Mouse (Mus musculus) CH12.LX (cell line): Measurements from ENCODE around the gene Mmp28. TPM values are rescaled to one million over a fixed set of nuclear protein-coding genes. Genes with fewer than 3 reads are reported as not detected.
A peak's percentile ranks its signal among the peaks of the same experiment; 100 is the strongest.

Experiments used
- DNase-seq: peaks from one replicate; pipeline ENCODE4 v3.0.0-alpha.2; 2013; ENCODE audit errors: extremely low read depth
- H3K27ac ChIP-seq: 2 replicates; pipeline ENCODE4 v1.5.1; 2012; ENCODE audit warnings: low read depth, mild to moderate bottlenecking, control low read depth, moderate library complexity; ENCODE audit not compliant: insufficient read depth
- H3K27me3 ChIP-seq: replicated peaks from 2 replicates; pipeline ENCODE3; 2012; ENCODE audit warnings: inconsistent platforms
- H3K36me3 ChIP-seq, 2 experiments: replicated peaks in 1 of 2; 2 replicates each; pipeline versions ENCODE3 to v1.6.1; 2012; ENCODE audit warnings: inconsistent platforms in 1 of 2, low read length in 1 of 2, mild to moderate bottlenecking in 1 of 2, mixed read lengths in 1 of 2, moderate library complexity in 1 of 2; ENCODE audit not compliant: control insufficient read depth in 1 of 2, insufficient read depth in 1 of 2
- H3K4me1 ChIP-seq, 2 experiments: 2 replicates each; pipeline ENCODE4 v1.6.1; 2012; ENCODE audit warnings: inconsistent platforms in 1 of 2, moderate library complexity in 1 of 2; ENCODE audit not compliant: insufficient read depth in 2 of 2, control insufficient read depth in 1 of 2
- H3K4me2 ChIP-seq: 2 replicates; pipeline ENCODE4 v1.6.1; 2012; ENCODE audit warnings: low read depth, mild to moderate bottlenecking, control low read depth; ENCODE audit not compliant: poor library complexity, insufficient read depth, severe bottlenecking
- H3K4me3 ChIP-seq, 3 experiments: fragments of 150-350 bp in 1 of 3; sonication (generic) in 1 of 3; replicated peaks in 1 of 3; 2 replicates each; pipeline versions ENCODE3 to v1.5.1; 2011 to 2012; ENCODE audit warnings: low read depth in 2 of 3, low read length in 2 of 3, mild to moderate bottlenecking in 2 of 3, moderate library complexity in 2 of 3, control low read depth in 1 of 3, improper control_type of control experiment in 1 of 3, inconsistent platforms in 1 of 3, mixed read lengths in 1 of 3; ENCODE audit not compliant: poor library complexity in 1 of 3
- H3K79me2 ChIP-seq: replicated peaks from 2 replicates; pipeline ENCODE4 v1.6.1; 2012; ENCODE audit warnings: mild to moderate bottlenecking, moderate library complexity; ENCODE audit not compliant: control insufficient read depth, poor library complexity, insufficient read depth, severe bottlenecking; ENCODE audit errors: extremely low read depth
- H3K9ac ChIP-seq: 2 replicates; pipeline ENCODE4 v1.6.1; 2012; ENCODE audit warnings: low read depth, mild to moderate bottlenecking, control low read depth, moderate library complexity; ENCODE audit not compliant: insufficient read depth
- H3K9me3 ChIP-seq: replicated peaks from 2 replicates; pipeline ENCODE3; 2012; ENCODE audit warnings: low read length, inconsistent platforms, mixed read lengths
- CTCF ChIP-seq, 2 experiments: IDR thresholded peaks in 1 of 2; conservative IDR thresholded peaks in 1 of 2; 2 replicates each; pipeline ENCODE4 v1.5.1; 2011 to 2012; ENCODE audit warnings: low read depth in 2 of 2, low read length in 2 of 2, improper control_type of control experiment in 1 of 2, inconsistent platforms in 1 of 2, mild to moderate bottlenecking in 1 of 2, moderate library complexity in 1 of 2
- ELF1 ChIP-seq: IDR thresholded peaks from 2 replicates; pipeline ENCODE4 v1.6.1; 2014; ENCODE audit warnings: low read depth, mild to moderate bottlenecking, inconsistent platforms, low read length, improper control_type of control experiment
- EP300 ChIP-seq: IDR thresholded peaks from 2 replicates; pipeline ENCODE4 v1.6.1; 2011; ENCODE audit warnings: low read length, improper control_type of control experiment
- GABPA ChIP-seq: IDR thresholded peaks from 2 replicates; pipeline ENCODE4 v1.6.1; 2012; ENCODE audit warnings: low read depth, low read length, improper control_type of control experiment, inconsistent platforms; ENCODE audit not compliant: insufficient replicate concordance
- HCFC1 ChIP-seq: IDR thresholded peaks from 2 replicates; pipeline ENCODE4 v1.6.1; 2012; ENCODE audit warnings: low read depth, mild to moderate bottlenecking, inconsistent platforms, low read length, improper control_type of control experiment
- IRF4 ChIP-seq: IDR thresholded peaks from 2 replicates; pipeline ENCODE4 v1.6.1; 2014; ENCODE audit warnings: low read depth, mild to moderate bottlenecking, inconsistent platforms, low read length, improper control_type of control experiment
- JUN ChIP-seq: IDR thresholded peaks from 2 replicates; pipeline ENCODE4 v1.6.1; 2011; ENCODE audit warnings: low read depth, mild to moderate bottlenecking, low read length, improper control_type of control experiment, moderate library complexity; ENCODE audit not compliant: insufficient read depth
- JUND ChIP-seq: conservative IDR thresholded peaks from 2 replicates; pipeline ENCODE4 v1.6.1; 2011; ENCODE audit warnings: low read depth, low read length, improper control_type of control experiment
- MAFK ChIP-seq: IDR thresholded peaks from 2 replicates; pipeline ENCODE4 v1.6.1; 2011; ENCODE audit warnings: low read length, improper control_type of control experiment; ENCODE audit not compliant: insufficient replicate concordance
- MAX ChIP-seq: IDR thresholded peaks from 2 replicates; pipeline ENCODE4 v1.6.1; 2011; ENCODE audit warnings: low read length, improper control_type of control experiment
- MAZ ChIP-seq: IDR thresholded peaks from 2 replicates; pipeline ENCODE4 v1.6.1; 2012; ENCODE audit warnings: low read depth, mild to moderate bottlenecking, inconsistent platforms, low read length, improper control_type of control experiment, moderate library complexity
- MEF2A ChIP-seq: IDR thresholded peaks from 2 replicates; pipeline ENCODE4 v1.6.1; 2014; ENCODE audit warnings: low read depth, mild to moderate bottlenecking, inconsistent platforms, low read length, improper control_type of control experiment, borderline replicate concordance
- MYC ChIP-seq: IDR thresholded peaks from 2 replicates; pipeline ENCODE4 v1.6.1; 2011; ENCODE audit warnings: low read depth, mild to moderate bottlenecking, improper control_type of control experiment, low read length
- NELFE ChIP-seq: IDR thresholded peaks from 2 replicates; pipeline ENCODE4 v1.6.1; 2011; ENCODE audit warnings: low read depth, low read length, improper control_type of control experiment
- NRF1 ChIP-seq: IDR thresholded peaks from 2 replicates; pipeline ENCODE4 v1.6.1; 2014; ENCODE audit warnings: low read depth, mild to moderate bottlenecking, inconsistent platforms, low read length, improper control_type of control experiment, moderate library complexity
- PAX5 ChIP-seq: IDR thresholded peaks from 2 replicates; pipeline ENCODE4 v1.6.1; 2012; ENCODE audit warnings: low read length, inconsistent platforms, mixed read lengths
- POLR2A ChIP-seq: IDR thresholded peaks from 2 replicates; pipeline ENCODE4 v1.6.1; 2011; ENCODE audit warnings: low read depth, mild to moderate bottlenecking, improper control_type of control experiment, low read length
- RAD21 ChIP-seq: IDR thresholded peaks from 2 replicates; pipeline ENCODE4 v1.6.1; 2011; ENCODE audit warnings: low read depth, mild to moderate bottlenecking, low read length, improper control_type of control experiment, moderate library complexity
- SIN3A ChIP-seq: IDR thresholded peaks from 2 replicates; pipeline ENCODE4 v1.6.1; 2012; ENCODE audit warnings: low read length, improper control_type of control experiment, inconsistent platforms
- SMC3 ChIP-seq: IDR thresholded peaks from 2 replicates; pipeline ENCODE4 v1.6.1; 2011; ENCODE audit warnings: low read depth, low read length, improper control_type of control experiment
- TBP ChIP-seq: conservative IDR thresholded peaks from 2 replicates; pipeline ENCODE4 v1.6.1; 2011; ENCODE audit warnings: low read depth, low read length, improper control_type of control experiment
- UBTF ChIP-seq: IDR thresholded peaks from 2 replicates; pipeline ENCODE4 v1.6.1; 2012; ENCODE audit warnings: low read depth, mild to moderate bottlenecking, inconsistent platforms, low read length, improper control_type of control experiment, moderate library complexity
- USF1 ChIP-seq: IDR thresholded peaks from 2 replicates; pipeline ENCODE4 v1.6.1; 2014; ENCODE audit warnings: low read depth, mild to moderate bottlenecking, inconsistent platforms, low read length, improper control_type of control experiment
- USF2 ChIP-seq: conservative IDR thresholded peaks from 2 replicates; pipeline ENCODE4 v1.6.1; 2011; ENCODE audit warnings: low read depth, low read length, improper control_type of control experiment
- ZC3H11A ChIP-seq: IDR thresholded peaks from 2 replicates; pipeline ENCODE4 v1.6.1; 2012; ENCODE audit warnings: low read depth, mild to moderate bottlenecking, inconsistent platforms, low read length, improper control_type of control experiment
- ZKSCAN1 ChIP-seq: IDR thresholded peaks from 2 replicates; pipeline ENCODE4 v1.6.1; 2012; ENCODE audit warnings: low read depth, inconsistent platforms, low read length, improper control_type of control experiment, borderline replicate concordance
- dilution Hi-C: fragments of 300-500 bp; cut with MboI; formaldehyde crosslinking; loops from 2 replicates; pipeline ENCODE4 v1.14.3; 2020; ENCODE audit warnings: low sequenced_read_pairs; ENCODE audit not compliant: extremely low pct_unique_long_range_greater_than_20kb, extremely low pct_ligation_motif_present
- in situ Hi-C: fragments of 300-500 bp; cut with MboI; formaldehyde crosslinking; loops from 3 replicates; pipeline ENCODE4 v1.14.3; 2019; ENCODE audit warnings: low sequenced_read_pairs, low pct_ligation_motif_present, low pct_unique_long_range_greater_than_20kb, mixed read lengths
- polyA plus RNA-seq: library from polyadenylated mRNA; unstranded; fragments of >175 nt; gene quantifications from 2 replicates; pipeline ENCODE4 v1.2.1, GENCODE M21; 2012; ENCODE audit warnings: low read depth; ENCODE audit not compliant: insufficient read length
- total RNA-seq, 2 experiments: library from RNA; depleted of rRNA; stranded (reverse); fragments of 300-350 nt in 1 of 2; fragments of >200 nt in 1 of 2; gene quantifications; 2 replicates each; pipeline ENCODE4 v1.2.3; 2012 to 2014

The Mmp28 gene
- total and polyA plus RNA-seq, 3 experiments, result 0.17 TPM; not detected in 2

DNA sequence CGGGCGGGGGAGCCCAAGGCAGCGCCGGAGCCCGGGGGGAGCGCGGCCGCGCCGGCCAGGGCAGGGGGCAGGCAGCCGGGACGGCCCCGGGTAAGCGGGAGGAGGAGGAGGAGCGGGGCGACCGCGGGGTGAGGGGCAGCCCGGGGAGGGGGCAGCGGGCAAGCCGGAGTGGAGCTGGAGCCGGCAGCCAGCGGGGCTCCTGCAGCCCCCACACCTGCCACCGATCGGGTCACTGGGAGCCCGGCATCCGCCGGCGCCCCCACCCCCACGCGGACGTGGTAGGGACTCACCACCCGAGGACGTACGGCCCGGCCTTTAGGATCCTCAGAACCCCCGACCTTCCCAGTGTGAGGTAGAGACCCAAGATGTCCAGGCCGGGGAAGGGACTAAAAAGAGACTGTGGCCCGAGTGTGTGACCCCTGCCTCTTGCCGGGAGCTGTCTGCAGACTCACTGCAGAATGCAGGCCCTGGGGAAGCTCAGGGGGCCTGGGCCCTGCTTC is 53.0 kb downstream of the Mmp28 start:
- no peak for TF ChIP-seq PAX5
- TF ChIP-seq MAZ, result no peak
- TF ChIP-seq MYC, result no peak
- TF ChIP-seq GABPA, result no peak
- no peak for TF ChIP-seq CTCF (conservative IDR thresholded peaks at IDR 0.05 in 1 of 2, IDR thresholded peaks at IDR 0.05 in 1 of 2; ENCODE audit: low read depth in 2 of 2, low read length in 2 of 2)
- TF ChIP-seq USF2, result no peak
- no peak for TF ChIP-seq POLR2A
- TF ChIP-seq MEF2A, result no peak
- TF ChIP-seq TBP, result no peak
- no peak for TF ChIP-seq HCFC1
- no peak for TF ChIP-seq SMC3
- TF ChIP-seq JUND, result no peak
- no peak for TF ChIP-seq MAFK
- no peak for TF ChIP-seq RAD21
- no peak for TF ChIP-seq EP300
- no peak for TF ChIP-seq SIN3A
- no peak for TF ChIP-seq NRF1
- TF ChIP-seq IRF4, result no peak
- no peak for TF ChIP-seq USF1
- TF ChIP-seq, all 38 proteins: peak for 0
- no peak overlapping the region for H3K27ac ChIP-seq
- H3K36me3 ChIP-seq, result peaks cover 0 to 10% of the 10 kb centered on the region in 2 experiments
- H3K4me2 ChIP-seq, result peak overlapping the region; percentile 22
- in situ Hi-C loops, result loop anchor here (25.0 kb wide), 1 partner anchor 498 kb away; the partner anchor contains the start of genes Nle1 and Unc45b
- peak overlapping the region; percentile 17; the same call in 1 of the 2 replicates for H3K9ac ChIP-seq
- H3K4me1 ChIP-seq, result peaks cover 17 to 35% of the 10 kb centered on the region in 2 experiments
- dilution Hi-C loops, result no loop called here
- peaks cover 35% of the 10 kb centered on the region for H3K27me3 ChIP-seq
- no peaks in the 10 kb centered on the region for H3K9me3 ChIP-seq
- no peak for DNase-seq
- H3K79me2 ChIP-seq, result no peaks in the 10 kb centered on the region
- peak overlapping the region in 1 of 3 experiments; percentile 51 for H3K4me3 ChIP-seq

DNA sequence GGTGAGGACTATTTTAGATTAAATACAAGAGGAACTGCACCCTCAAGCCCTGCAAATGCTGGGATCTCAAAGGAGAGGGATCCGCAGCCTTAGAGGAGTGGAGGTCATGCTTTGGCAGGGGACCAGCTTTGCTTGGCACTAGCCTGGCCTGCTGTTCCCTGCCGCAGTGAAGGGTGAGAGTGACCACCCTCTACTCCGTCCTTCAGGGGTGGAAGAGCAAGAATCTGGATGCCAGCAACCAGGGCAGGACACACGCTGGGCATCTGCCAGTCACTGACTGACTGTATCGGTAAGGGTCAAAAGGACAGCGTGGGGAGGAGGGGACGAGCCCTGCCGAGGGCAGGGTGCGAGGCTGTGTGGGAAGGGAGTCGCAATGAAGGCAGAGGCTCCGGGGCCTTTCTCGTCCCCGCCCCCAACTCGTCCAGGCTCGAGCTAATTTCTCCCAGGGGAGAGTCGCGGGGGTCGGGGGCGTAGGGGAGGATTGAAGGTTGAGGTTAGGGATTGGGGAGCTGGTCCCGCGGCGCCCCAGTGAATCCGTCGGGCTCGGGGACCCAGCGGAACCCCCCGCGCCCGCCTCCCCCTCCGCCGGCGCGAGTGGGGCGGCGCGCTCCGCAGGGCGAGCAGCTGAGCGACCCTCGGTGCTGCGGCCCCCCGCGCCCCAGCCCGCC is 53.6 kb downstream of the Mmp28 start, which contains the start of gene Rasl10b:
Gene Rasl10b, plus strand, starts transcription at position 51 of the 668 bp plus-strand sequence.
- Histone ChIP-seq H3K4me1 (peaks cover 17 to 35% of the 10 kb centered on the region in 2 experiments), H3K4me2 (peak within 1 kb of the TSS; percentile 22), H3K36me3 (peaks cover 5 to 15% of the 10 kb centered on the region in 2 experiments), H3K4me3 (peak within 1 kb of the TSS in 1 of 3 experiments; percentile 51), H3K9me3 (no peaks in the 10 kb centered on the region), H3K79me2 (no peaks in the 10 kb centered on the region), H3K9ac (peak within 1 kb of the TSS; percentile 17; the same call in 1 of the 2 replicates), H3K27ac (no peak within 1 kb of the TSS), H3K27me3 (peaks cover 31% of the 10 kb centered on the region)
- in situ Hi-C loops, result loop anchor here (25.0 kb wide), 1 partner anchor 497 kb away; the partner anchor contains the start of genes Nle1 and Unc45b
- dilution Hi-C loops, result no loop called here
- TF ChIP-seq MYC (no peak), MAZ (no peak), TBP (no peak), ELF1 (no peak), MEF2A (no peak), MAX (no peak), UBTF (no peak; the same call in 1 of the 2 replicates), NELFE (no peak), PAX5 (no peak), ZKSCAN1 (no peak), JUN (no peak), SMC3 (no peak), SIN3A (no peak), ZC3H11A (no peak), CTCF (conservative IDR thresholded peaks at IDR 0.05 in 1 of 2, IDR thresholded peaks at IDR 0.05 in 1 of 2; ENCODE audit: low read depth in 2 of 2, low read length in 2 of 2) (no peak), EP300 (no peak)
- no peak for DNase-seq
